Mouse (Mus musculus) heart, adult 9 months (tissue): ENCODE measurements around the gene Plekhg4.
A peak's percentile ranks its signal among the peaks of the same experiment; 100 is the strongest.

Experiments
- DNase-seq, 2 experiments: peaks; one replicate each; pipeline ENCODE4 v3.0.0; 2022; ENCODE audit warnings: low spot score in 2 of 2

Plekhg4 gene

GRCm38 (mm10) chr8:105349096-105349771 lies 23.8 kb upstream of the Plekhg4 start:
- no peak for DNase-seq

- DNase-seq: no peak
Observed at GRCm38 (mm10) chr8:105350186-105350585, 22.9 kb upstream of the Plekhg4 start.

DNA sequence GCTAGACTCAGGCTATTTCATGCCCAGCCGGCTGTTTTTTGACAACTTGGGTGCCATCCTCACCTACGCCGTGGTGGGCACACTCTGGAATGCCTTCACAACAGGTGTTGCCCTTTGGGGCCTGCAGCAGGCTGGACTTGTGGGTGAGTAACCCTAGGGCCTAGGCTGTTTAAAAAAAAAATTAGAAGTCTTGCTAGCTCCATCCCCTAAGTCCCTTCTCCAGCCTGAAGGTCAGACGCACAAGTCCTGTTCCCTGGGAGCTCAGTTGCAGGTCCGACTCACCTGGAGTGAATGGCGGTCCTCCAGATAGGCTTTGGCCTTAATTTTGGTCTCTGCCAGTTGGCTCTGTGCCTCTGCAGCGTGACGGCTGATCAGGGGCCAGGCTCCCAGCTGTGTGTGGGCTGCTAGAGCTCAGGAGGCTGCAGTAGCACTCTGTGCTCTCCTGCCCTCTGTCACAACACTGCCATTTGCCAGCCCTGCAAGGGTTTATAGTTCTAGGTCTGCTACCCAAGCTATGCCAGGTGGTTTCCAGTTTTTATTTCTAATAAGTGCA lies 19.4 kb upstream of the Plekhg4 start:
- DNase-seq: no peak

DNA sequence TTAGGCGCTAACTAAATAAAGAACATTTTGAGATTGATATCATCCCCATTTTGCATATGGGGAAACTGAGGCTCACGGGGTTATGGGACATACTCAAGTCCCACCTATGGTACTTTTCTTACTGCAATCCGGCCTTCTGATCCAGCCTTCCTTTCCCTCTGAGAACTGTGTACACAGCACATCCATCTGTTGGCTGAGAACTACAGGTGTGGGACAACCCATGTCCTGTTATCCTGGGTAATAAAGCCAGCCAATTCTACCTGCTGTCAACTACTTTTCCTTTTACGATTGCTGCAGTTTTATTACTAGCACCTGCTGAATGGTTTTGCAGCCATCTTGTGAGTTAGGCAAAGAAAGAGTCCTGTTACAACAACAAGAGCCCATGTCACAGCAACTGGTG lies 18.5 kb upstream of the Plekhg4 start:
- no peak for DNase-seq

GRCm38 (mm10) chr8:105355179-105356024 lies 17.7 kb upstream of the Plekhg4 start:
- peak; percentile 59 to 67 for DNase-seq

DNA sequence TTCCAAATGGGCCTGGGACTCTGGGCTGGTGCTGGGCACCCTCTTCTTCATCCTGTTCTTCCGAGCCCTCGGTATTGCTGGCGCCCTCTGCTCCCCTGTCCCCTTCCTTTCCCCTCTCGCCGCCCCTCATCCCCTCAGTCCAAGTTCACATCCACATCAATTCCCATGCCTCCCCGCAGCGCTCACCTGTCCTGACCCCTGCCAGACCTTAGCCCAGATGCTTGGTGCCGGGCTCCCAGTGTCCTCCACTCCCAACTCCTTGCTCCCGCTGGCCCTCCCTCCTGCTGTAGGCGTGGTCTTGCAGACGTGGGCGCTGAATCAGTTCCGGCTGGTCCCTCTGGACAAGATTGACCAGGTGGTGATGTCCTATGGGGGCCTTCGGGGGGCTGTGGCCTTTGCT lies 16.4 kb upstream of the Plekhg4 start:
- DNase-seq: no peak

DNA sequence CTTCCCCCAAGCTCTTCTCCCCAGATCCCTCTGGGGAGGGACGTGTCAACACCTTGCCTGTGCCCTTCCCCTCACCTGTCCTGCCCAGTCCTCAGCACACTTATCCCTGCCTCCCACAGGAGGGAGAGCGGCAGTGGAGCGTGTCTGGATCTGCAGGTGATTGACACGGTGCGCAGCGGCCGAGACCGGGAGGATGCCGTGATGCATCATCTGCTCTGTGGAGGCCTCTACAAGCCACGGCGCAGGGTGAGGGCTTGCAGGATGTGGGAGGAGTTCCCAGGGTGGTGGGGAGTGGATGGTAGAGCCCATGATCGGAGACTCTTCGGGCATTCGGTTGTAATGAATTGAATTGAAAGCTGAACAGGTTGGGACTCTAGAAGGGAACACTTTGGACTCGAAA lies 13.9 kb upstream of the Plekhg4 start:
- DNase-seq: no peak

DNA sequence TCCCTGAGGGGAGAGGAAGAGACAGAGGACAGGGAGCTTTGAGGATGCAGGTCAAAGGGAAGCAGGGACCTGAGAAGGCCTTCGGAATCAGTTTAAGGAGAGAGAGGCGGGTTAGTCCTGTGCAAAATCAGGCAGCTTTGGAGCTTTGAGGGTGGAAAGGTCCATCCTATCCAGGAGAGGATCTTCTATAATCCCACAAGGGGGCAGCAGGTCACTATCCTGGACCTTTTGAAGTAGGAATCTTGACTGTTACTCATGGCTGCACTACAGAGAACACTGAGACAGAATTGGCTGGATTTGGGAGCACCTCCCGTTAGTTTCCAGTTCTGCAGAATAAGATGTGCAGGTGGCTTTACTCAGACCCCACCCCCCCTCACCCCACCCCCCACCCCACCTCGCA lies 13.4 kb upstream of the Plekhg4 start:
- DNase-seq: no peak

- peak; percentile 28 to 41 for DNase-seq
Observed at GRCm38 (mm10) chr8:105361751-105362702, 11.0 kb upstream of the Plekhg4 start.

- DNase-seq: no peak
Observed at GRCm38 (mm10) chr8:105367107-105367506, 6.0 kb upstream of the Plekhg4 start.

DNA sequence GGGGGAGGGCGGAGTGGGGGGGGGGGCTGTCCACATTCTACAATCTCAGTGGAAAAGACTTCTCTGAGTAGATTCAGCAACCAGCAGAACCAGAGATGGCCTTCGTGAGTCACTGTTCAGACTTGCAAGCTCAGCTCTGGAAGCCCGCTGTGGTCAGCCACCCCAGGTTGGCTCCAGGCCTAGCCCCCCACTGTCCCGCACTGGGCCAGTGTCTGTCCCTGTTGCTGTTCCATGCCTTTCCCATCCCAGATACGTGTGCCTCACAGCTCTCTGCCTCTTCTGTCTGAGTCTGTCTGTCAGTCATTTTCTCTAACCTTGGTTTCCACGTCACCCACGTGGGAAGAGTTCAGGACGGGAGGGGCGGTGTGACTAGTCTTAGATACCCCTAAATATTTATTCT lies 601 bp upstream of the Plekhg4 start:
- DNase-seq: no peak

DNA sequence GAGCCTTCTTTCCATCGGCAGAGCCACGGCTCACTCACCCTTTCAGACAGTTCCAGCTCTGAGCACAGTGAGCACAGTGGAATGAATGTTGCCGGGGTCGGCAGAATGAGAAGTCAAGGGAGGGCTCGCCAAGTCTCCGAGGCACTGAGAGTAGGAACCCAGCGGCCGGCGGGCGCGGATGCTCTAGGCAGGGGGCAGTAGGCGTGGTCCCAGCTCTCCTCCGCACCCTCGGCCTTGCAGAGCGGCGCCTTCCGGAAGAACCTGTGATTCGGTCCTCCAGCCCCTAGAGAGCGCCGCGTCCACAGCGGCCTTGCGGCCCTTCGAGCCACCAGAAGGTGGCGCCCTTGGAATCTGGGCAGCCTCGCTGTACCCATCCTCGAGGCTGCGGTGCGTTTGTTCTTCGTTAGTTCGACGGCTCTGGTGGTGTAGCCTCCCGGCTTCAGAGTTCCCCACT lies 1.5 kb downstream of the Plekhg4 start:
- DNase-seq: no peak

DNA sequence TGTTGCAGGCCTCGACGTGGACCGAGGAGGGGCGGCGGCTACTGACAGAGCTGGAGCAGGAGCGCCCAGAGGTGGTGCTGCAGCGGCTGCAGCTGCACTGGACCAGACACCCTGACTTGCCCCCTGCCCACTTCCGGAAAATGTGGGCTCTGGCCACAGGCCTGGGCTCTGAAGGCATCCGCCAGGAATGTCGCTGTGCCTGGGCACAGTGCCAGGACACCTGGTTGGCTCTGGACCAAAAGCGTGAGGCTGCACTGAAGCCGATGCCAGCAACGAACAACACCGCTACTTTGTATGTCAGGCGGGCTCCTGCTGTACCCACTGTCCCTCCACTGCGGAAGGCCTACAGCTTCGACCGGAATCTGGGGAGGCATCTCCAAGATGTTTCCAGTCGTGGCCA lies 5.6 kb downstream of the Plekhg4 start:
- peak in 1 of 2 experiments; percentile 29 for DNase-seq

DNA sequence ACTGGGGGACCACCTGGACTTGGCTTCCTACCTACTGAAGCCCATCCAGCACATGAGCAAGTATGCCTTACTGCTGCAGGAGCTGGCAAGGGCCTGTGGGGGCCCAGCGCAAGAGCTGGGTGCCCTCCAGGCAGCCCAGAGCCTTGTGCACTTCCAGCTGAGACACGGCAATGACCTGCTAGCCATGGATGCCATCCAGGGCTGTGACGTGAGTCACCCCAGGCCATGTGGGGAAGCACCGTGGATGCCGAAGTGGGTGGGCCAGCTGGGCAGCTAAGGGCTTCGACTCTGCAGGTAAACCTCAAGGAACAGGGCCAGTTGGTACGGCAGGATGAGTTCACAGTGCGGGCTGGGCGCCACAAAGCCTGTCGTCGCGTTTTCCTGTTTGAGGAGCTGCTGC lies 7.2 kb downstream of the Plekhg4 start:
- no peak for DNase-seq

- no peak for DNase-seq
Observed at GRCm38 (mm10) chr8:105384070-105384469, 11.0 kb downstream of the Plekhg4 start.

GRCm38 (mm10) chr8:105387151-105387550 lies 14.1 kb downstream of the Plekhg4 start:
- DNase-seq: no peak

- DNase-seq: peak; percentile 41 to 62
Observed at GRCm38 (mm10) chr8:105389096-105389495, 16.0 kb downstream of the Plekhg4 start.

GRCm38 (mm10) chr8:105393089-105393787 lies 20.2 kb downstream of the Plekhg4 start:
- peak; percentile 26 to 51 for DNase-seq

DNA sequence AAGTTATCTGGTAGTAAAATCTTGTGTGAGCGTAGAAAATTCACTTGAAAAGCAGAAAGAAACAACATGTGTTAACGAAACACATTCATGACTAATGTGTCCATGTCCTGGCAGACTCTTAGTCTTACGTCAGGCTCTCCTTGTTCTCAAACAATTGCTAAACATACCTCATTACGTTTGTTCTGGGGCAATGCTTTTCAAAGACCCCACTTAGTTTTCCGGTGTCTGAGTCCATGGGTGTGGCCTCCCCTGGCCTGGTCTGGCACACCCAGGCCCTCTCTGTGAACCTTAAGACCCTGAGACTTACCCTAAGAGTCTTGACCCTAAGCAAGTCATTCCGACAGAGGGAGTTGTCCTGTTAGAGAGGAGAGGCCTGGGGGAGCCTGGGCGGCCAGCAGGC lies 20.8 kb downstream of the Plekhg4 start:
- DNase-seq: no peak

GRCm38 (mm10) chr8:105397747-105398146 lies 24.7 kb downstream of the Plekhg4 start:
- DNase-seq: peak; percentile 44 to 51

GRCm38 (mm10) chr8:105400016-105400415 lies 26.9 kb downstream of the Plekhg4 start:
- DNase-seq: no peak
